Mouse (Mus musculus) forelimb bud, embryonic 11.5 days (tissue): Measurements from ENCODE around the gene Zfp810.

Experiments used
- DNase-seq: peaks from one replicate; pipeline ENCODE4 v3.0.0-alpha.2; 2012; ENCODE audit warnings: low read depth, low spot score

Gene Zfp810

DNA sequence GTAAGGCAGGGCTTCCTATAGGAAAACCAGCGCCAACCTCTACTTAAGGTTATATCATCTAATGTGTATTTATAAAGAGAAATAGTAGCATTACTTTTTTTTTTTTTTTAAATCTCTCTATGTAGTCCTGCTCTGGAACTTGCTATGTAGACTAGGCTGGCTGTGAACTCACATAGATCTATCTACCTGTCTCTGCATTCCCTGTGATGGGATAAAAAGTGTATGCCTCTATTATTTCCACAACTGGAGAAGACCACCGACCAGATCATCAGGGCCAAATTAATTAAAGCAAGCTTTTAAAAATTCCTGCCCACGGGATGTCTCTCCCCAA, 47.4 kb downstream of the Zfp810 start:
- DNase-seq: no peak

DNA sequence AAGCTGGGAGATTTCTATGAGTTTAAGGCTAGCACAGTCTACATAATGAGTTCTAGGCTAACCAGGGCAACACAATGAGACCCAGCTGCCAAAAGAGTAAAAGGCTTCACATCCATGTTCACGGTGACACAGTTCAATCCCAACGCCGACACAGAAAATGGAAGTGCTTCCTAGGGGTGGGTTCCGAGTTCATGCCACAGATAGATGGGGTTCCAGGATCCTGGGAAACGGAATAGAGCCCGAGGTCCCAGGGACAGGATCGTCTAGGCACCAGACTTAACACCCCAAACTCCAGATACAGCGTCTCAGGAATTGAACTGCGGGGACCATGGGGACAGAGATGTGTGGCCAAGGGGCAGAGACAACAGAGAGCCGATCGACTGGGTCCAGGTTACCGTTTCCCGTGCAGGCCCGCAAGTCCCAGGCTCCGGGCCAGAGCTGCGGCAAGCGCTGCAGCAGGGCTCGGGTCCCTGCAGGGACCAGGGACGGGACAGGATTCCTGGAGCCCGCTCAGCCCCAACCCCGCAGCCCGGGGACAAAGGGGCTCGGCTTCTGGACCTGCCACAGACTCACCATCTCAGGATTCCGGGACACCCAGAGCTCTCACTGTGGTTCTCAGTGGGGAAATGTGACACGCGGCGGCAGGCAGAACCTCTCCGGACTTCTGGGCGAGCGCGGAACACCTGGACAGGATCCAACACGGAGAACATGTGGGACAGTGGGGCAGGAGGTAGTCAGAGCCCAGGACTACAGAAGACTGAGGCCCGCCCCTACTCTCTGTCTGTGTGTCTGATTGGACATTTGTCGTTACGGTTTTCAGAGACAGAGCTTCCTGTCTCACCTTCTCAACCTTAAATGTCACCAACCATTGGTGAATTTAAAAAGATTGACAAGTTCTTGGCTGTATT, 48.0 kb downstream of the Zfp810 start, which contains the start of gene Zfp599:
Gene Zfp599 (minus strand): TSS at position 712 of the 908 bp plus-strand sequence.
- peak; percentile 68 for DNase-seq

DNA sequence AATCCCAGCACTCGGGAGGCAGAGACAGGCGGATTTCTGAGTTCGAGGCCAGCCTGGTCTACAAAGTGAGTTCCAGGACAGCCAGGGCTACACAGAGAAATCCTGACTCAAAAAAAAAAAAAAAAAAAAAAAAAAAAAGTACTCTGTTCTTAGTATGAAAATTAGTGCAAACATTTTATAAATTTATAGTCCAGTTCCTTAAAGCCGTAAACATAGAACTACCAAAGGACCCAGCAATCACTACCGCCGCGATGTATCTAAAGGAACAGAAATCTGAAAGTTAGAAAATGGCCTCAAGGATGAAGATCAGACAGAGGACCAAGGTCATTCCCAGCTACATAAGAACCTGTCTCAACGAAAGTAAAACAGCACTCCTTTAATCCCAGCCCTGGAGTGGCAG, 48.7 kb downstream of the Zfp810 start:
- DNase-seq: no peak

GRCm38 (mm10) chr9:22256579-22256978, 50.9 kb downstream of the Zfp810 start:
- no peak for DNase-seq

- DNase-seq: no peak
Measured at GRCm38 (mm10) chr9:22244242-22244641, 63.2 kb downstream of the Zfp810 start.

GRCm38 (mm10) chr9:22240001-22240400, 67.4 kb downstream of the Zfp810 start:
- DNase-seq: no peak

DNA sequence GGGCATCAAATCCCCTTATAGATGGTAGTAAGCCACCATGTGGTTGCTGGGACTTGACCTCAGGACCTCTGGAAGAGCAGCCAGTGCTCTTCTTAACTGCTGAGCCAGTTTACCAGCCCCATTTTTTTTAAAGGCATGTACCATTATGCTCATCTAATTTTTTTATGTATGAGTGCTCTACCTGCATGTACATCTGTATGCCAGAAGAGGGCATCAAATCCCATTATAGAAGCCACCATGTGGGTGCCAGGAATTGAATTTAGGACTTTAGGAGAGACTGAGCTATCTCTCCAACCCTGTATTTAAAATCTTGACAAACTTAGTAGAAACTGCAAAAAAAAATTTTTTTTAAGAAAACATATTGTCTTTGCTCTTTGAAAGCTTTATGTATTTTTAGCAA, 76.9 kb downstream of the Zfp810 start:
- DNase-seq: no peak

DNA sequence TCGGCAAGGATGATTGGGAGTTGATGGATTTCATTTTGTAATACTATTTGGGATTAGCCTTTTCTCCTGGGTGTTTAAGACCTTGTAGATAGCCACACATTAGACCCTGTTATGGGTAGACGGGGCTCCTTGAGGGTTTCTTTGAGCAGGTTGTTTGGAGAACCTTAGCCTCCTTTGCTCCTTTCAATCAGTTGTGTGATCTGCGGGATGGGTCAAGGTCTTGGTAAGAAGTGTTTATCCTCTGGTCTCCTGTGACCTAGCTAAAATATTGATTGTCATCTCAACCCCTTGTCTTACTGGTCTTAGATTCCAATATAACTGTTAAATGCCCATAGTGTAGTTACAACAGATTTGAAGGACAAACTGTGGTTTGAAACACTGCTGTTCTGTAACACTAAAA, 77.4 kb downstream of the Zfp810 start:
- DNase-seq: no peak

DNA sequence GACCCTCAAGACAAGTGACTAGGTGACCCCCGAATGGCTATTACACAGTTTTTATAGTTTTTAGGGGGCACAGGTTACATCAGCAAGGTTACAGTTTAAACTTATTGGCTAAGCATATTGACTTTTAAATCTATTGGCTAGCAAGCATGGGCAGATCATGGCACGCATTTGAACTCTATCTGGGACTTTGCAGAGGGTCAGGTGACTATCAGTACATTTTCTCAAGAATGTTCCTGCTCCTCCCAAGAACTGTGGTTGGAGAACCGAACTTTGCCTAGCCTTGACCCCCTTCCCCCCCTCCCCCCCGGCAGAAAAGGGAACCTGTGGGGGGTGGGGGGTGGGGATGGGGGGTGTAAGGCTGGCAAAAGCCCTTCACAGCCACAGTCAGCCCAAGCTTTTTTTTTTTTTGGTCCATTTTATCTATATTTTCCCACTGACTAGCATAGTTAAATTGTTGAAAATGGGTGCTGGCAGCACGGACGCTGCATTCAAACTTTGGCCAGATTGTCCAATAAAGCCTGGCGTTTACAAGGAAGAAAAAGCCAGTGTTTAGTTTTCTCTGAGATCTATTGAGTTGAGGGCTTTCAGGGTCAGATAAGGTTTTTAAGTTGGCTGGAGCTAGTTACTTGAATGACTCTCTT, 77.9 kb downstream of the Zfp810 start:
- no peak for DNase-seq

DNA sequence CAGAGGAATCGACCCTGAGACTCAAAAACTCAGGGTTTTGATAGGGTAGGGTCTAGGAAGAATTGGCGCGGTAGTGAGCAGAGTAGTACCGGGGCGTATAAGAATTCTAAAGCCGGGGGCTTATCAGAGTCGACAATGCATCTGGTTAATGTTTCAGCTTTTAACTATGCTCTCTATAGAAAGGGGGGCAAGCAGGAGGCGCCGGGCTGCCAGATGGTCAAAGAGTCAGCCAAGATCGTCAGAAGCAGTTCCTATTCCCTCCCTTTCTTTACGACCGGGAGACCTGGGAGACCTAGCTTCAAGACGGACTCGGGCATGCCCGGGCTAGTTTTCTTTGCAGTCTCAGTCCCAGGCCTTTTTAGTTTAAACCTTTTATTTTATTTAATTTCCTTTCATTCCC, 80.6 kb downstream of the Zfp810 start:
- DNase-seq: no peak
